Mouse (Mus musculus) cerebellum, postnatal 25 days (tissue): ENCODE results near the gene Ccdc154.
"Not testable (repeated sequence)": the region's sequence is repeated elsewhere in the genome, so short reads cannot be mapped to it uniquely, and the experiment has no call there.

Experiments used
- DNase-seq, 2 experiments: peaks; one replicate each; pipeline ENCODE4 v3.0.0; 2021; ENCODE audit warnings: mixed read lengths in 2 of 2

Ccdc154 gene

GRCm38 (mm10) chr17:25162161-25162560, at the start of gene Ccdc154:
Gene Ccdc154 (plus strand): TSS chr17:25162461.
- DNase-seq = no peak

- peak in 1 of 2 experiments; percentile 52 for DNase-seq
Observed at GRCm38 (mm10) chr17:25114908-25115645, 47.2 kb upstream of the Ccdc154 start.

GRCm38 (mm10) chr17:25115664-25116432, 46.4 kb upstream of the Ccdc154 start, which contains the start of gene Telo2:
Gene Telo2 (minus strand): TSS chr17:25115967.
- DNase-seq = peak; percentile 96 to 97

- no peak for DNase-seq
Observed at GRCm38 (mm10) chr17:25117263-25117662, 45.0 kb upstream of the Ccdc154 start.

- DNase-seq = no peak
Observed at GRCm38 (mm10) chr17:25120406-25120805, 41.9 kb upstream of the Ccdc154 start, which contains the start of gene Ptx4. Gene Ptx4 (plus strand): TSS chr17:25120760.

- DNase-seq = no peak
Observed at GRCm38 (mm10) chr17:25123979-25124378, 38.3 kb upstream of the Ccdc154 start.

- not testable (repeated sequence) for DNase-seq
Observed at GRCm38 (mm10) chr17:25125442-25126060, 36.7 kb upstream of the Ccdc154 start.

- DNase-seq = no peak
Observed at GRCm38 (mm10) chr17:25127079-25127478, 35.2 kb upstream of the Ccdc154 start.

- DNase-seq = no peak
Observed at GRCm38 (mm10) chr17:25127681-25128080, 34.6 kb upstream of the Ccdc154 start.

GRCm38 (mm10) chr17:25130060-25130459, 32.2 kb upstream of the Ccdc154 start:
- DNase-seq = no peak

GRCm38 (mm10) chr17:25133275-25133698, 29.0 kb upstream of the Ccdc154 start, which contains the start of gene Clcn7:
Gene Clcn7 (plus strand): TSS chr17:25133391.
- peak; percentile 96 to 97 for DNase-seq

GRCm38 (mm10) chr17:25135622-25136021, 26.6 kb upstream of the Ccdc154 start:
- DNase-seq = no peak

GRCm38 (mm10) chr17:25138803-25139202, 23.5 kb upstream of the Ccdc154 start:
- no peak for DNase-seq

GRCm38 (mm10) chr17:25139960-25140359, 22.3 kb upstream of the Ccdc154 start:
- DNase-seq = no peak

- DNase-seq = no peak
Observed at GRCm38 (mm10) chr17:25163387-25163786, 1.1 kb downstream of the Ccdc154 start.

GRCm38 (mm10) chr17:25164770-25165169, 2.5 kb downstream of the Ccdc154 start:
- no peak for DNase-seq

GRCm38 (mm10) chr17:25165970-25166671, 3.9 kb downstream of the Ccdc154 start:
- DNase-seq = no peak

- DNase-seq = no peak
Observed at GRCm38 (mm10) chr17:25169706-25170105, 7.4 kb downstream of the Ccdc154 start.

GRCm38 (mm10) chr17:25172558-25172957, 10.3 kb downstream of the Ccdc154 start:
- no peak for DNase-seq

GRCm38 (mm10) chr17:25175411-25175810, 13.2 kb downstream of the Ccdc154 start, which contains the start of gene Gm38655:
Gene Gm38655 (minus strand): TSS chr17:25175471.
- DNase-seq = no peak

GRCm38 (mm10) chr17:25183232-25183631, 21.0 kb downstream of the Ccdc154 start:
- DNase-seq = no peak

- DNase-seq = peak; percentile 99 to 100
Observed at GRCm38 (mm10) chr17:25184129-25184691, 21.9 kb downstream of the Ccdc154 start, which contains the start of gene BC003965. Gene BC003965 (plus strand): TSS chr17:25184554.
